Mouse (Mus musculus): ENCODE data around the gene Rwdd3.

GRCm38 (mm10) chr3:121187510-121187909 lies 16.0 kb upstream of the Rwdd3 start:
- TF ChIP-seq CTCF (IDR thresholded peaks at IDR 0.05; ENCODE audit: extremely low read depth, insufficient read depth, insufficient read length, insufficient replicate concordance) (no peak), POLR2A (IDR thresholded peaks at IDR 0.05; ENCODE audit: low read depth, low read length) (no peak)

All from spleen, adult 2 months (tissue).